Comparison of ENCODE assay signal across 17 mouse cellular contexts in genomic region chr11:75858975-75859374, GRCm38 (mm10).
DNase-seq lines count a peak whose midpoint lies in the region; ATAC-seq lines count a peak whose summit lies in the region.
"Had no signal": no experiment of that assay in that cellular context is flagged by ENCODE, and none has a peak within 500 bp of the region (broad histone marks: within the 10 kb centered on the region; RNA-seq: fewer than 3 reads in every experiment).

No protein-coding gene starts in this region.

- 83% methylated on average over 2 of the region's 2 CpGs for WGBS in forebrain, embryonic 10.5 days
- 23% methylated on average over 2 of the region's 2 CpGs for WGBS in forebrain, embryonic 16.5 days
- 32% methylated on average over 2 of the region's 2 CpGs for WGBS in neural tube, embryonic 14.5 days
- WGBS in hindbrain, embryonic 14.5 days = 37% methylated on average over 2 of the region's 2 CpGs
- 51% methylated on average over 2 of the region's 2 CpGs for WGBS in midbrain, embryonic 16.5 days

- ATAC-seq in forebrain, embryonic 16.5 days = no peak
- peak; percentile 41; the same call in 1 of the 2 replicates for ATAC-seq in neural tube, embryonic 14.5 days (ENCODE audit: low read depth)
- ATAC-seq in hindbrain, embryonic 14.5 days (ENCODE audit: low FRiP score) = 0 out of 2 replicates have a peak, but pooled peaks have one; percentile 38
- 0 out of 2 replicates have a peak, but pooled peaks have one; percentile 49 for ATAC-seq in midbrain, embryonic 16.5 days
- ATAC-seq: activated CD4-positive, CD25-positive, alpha-beta regulatory T cell, adult 4 months had no signal

- H3K4me1 ChIP-seq in forebrain, embryonic 10.5 days = peaks cover 20% of the 10 kb centered on the region
- peaks cover 13% of the 10 kb centered on the region for H3K4me1 ChIP-seq in forebrain, embryonic 16.5 days (replicated peaks; ENCODE audit: control insufficient read depth, insufficient read depth, low read length)
- H3K4me1 ChIP-seq in neural tube, embryonic 14.5 days (ENCODE audit: control insufficient read depth, insufficient read depth, low read length) = peaks cover 2% of the 10 kb centered on the region; the same call in 1 of the 2 replicates
- H3K4me1 ChIP-seq in hindbrain, embryonic 14.5 days (replicated peaks; ENCODE audit: control insufficient read depth, insufficient read depth, low read length) = peaks cover 28% of the 10 kb centered on the region
- peaks cover 14% of the 10 kb centered on the region; the same call in 1 of the 2 replicates for H3K4me1 ChIP-seq in midbrain, embryonic 16.5 days (ENCODE audit: control insufficient read depth, insufficient read depth, low read length)

- no peak overlapping the region for H3K9ac ChIP-seq in forebrain, embryonic 16.5 days (replicated peaks; ENCODE audit: low read depth, low read length)
- no peak overlapping the region for H3K9ac ChIP-seq in neural tube, embryonic 14.5 days (replicated peaks; ENCODE audit: low read depth, low read length)
- H3K9ac ChIP-seq in hindbrain, embryonic 14.5 days = no peak overlapping the region
- H3K9ac ChIP-seq in midbrain, embryonic 16.5 days (ENCODE audit: low read depth, low read length) = no peak overlapping the region
- H3K9ac ChIP-seq: embryonic facial prominence, embryonic 13.5 days; liver, embryonic 14.5 days; lung, embryonic 15.5 days had no signal

- H3K36me3 ChIP-seq in forebrain, embryonic 10.5 days (replicated peaks) = no peaks in the 10 kb centered on the region
- no peaks in the 10 kb centered on the region for H3K36me3 ChIP-seq in forebrain, embryonic 16.5 days (ENCODE audit: control insufficient read depth, insufficient read depth)
- H3K36me3 ChIP-seq in neural tube, embryonic 14.5 days (ENCODE audit: control insufficient read depth, insufficient read depth, low read length) = no peaks in the 10 kb centered on the region
- H3K36me3 ChIP-seq in hindbrain, embryonic 14.5 days (replicated peaks; ENCODE audit: control insufficient read depth, insufficient read depth) = no peaks in the 10 kb centered on the region
- no peaks in the 10 kb centered on the region for H3K36me3 ChIP-seq in midbrain, embryonic 16.5 days (ENCODE audit: control insufficient read depth, insufficient read depth, low read length)
- H3K36me3 ChIP-seq: embryonic facial prominence, embryonic 13.5 days; lung, embryonic 15.5 days had no signal

- 0 out of 2 replicates have a peak overlapping the region, but pooled peaks have one; percentile 0 for H3K27ac ChIP-seq in forebrain, embryonic 10.5 days
- no peak overlapping the region for H3K27ac ChIP-seq in forebrain, embryonic 16.5 days (ENCODE audit: low read length)
- H3K27ac ChIP-seq in neural tube, embryonic 14.5 days (ENCODE audit: low read depth, low read length) = peak overlapping the region; percentile 50; the same call in 1 of the 2 replicates
- H3K27ac ChIP-seq in hindbrain, embryonic 14.5 days = peak overlapping the region; percentile 51; the same call in 1 of the 2 replicates
- no peak overlapping the region; the same call in 1 of the 2 replicates for H3K27ac ChIP-seq in midbrain, embryonic 16.5 days (ENCODE audit: low read length)
- H3K27ac ChIP-seq: embryonic facial prominence, embryonic 13.5 days; kidney, postnatal 0 days; liver, embryonic 14.5 days had no signal

- H3K4me3 ChIP-seq in forebrain, embryonic 10.5 days = no peak overlapping the region
- no peak overlapping the region for H3K4me3 ChIP-seq in forebrain, embryonic 16.5 days (replicated peaks; ENCODE audit: low read length)
- H3K4me3 ChIP-seq in neural tube, embryonic 14.5 days (ENCODE audit: low read depth, low read length) = no peak overlapping the region
- no peak overlapping the region for H3K4me3 ChIP-seq in hindbrain, embryonic 14.5 days (replicated peaks; ENCODE audit: low read length)
- H3K4me3 ChIP-seq in midbrain, embryonic 16.5 days (ENCODE audit: low read depth, low read length) = no peak overlapping the region
- H3K4me3 ChIP-seq: embryonic facial prominence, embryonic 13.5 days; lung, embryonic 15.5 days had no signal

- no peak overlapping the region for H3K4me2 ChIP-seq in forebrain, embryonic 16.5 days (ENCODE audit: low read length)
- H3K4me2 ChIP-seq in neural tube, embryonic 14.5 days (ENCODE audit: low read depth, low read length) = no peak overlapping the region
- H3K4me2 ChIP-seq in hindbrain, embryonic 14.5 days (replicated peaks) = no peak overlapping the region
- no peak overlapping the region for H3K4me2 ChIP-seq in midbrain, embryonic 16.5 days (ENCODE audit: low read length)
- H3K4me2 ChIP-seq: embryonic facial prominence, embryonic 13.5 days; lung, embryonic 15.5 days had no signal

- DNase-seq in forebrain, embryonic 10.5 days (ENCODE audit: extremely low spot score, low spot score) = no peak
- DNase-seq in neural tube, embryonic 10.5 days (ENCODE audit: extremely low spot score, low spot score) = no peak
- DNase-seq in hindbrain, embryonic 14.5 days (ENCODE audit: low spot score) = no peak
- no peak for DNase-seq in adrenal gland, postnatal 36 days
- no peak for DNase-seq in right cerebral cortex, postnatal 36 days (ENCODE audit: low spot score in 2 of 2)
- DNase-seq: cerebellum, adult 11 months; cerebellum, postnatal 10 days; kidney, adult 11 months; lung, postnatal 4 days had no signal

- no peaks in the 10 kb centered on the region for H3K9me3 ChIP-seq in forebrain, embryonic 10.5 days
- no peaks in the 10 kb centered on the region for H3K9me3 ChIP-seq in forebrain, embryonic 16.5 days (ENCODE audit: control insufficient read depth, low read length)
- no peaks in the 10 kb centered on the region for H3K9me3 ChIP-seq in neural tube, embryonic 14.5 days (ENCODE audit: control insufficient read depth, low read length)
- H3K9me3 ChIP-seq in hindbrain, embryonic 14.5 days (ENCODE audit: control insufficient read depth, low read length) = no peaks in the 10 kb centered on the region
- H3K9me3 ChIP-seq in midbrain, embryonic 16.5 days (replicated peaks; ENCODE audit: control insufficient read depth, low read length, poor library complexity, severe bottlenecking) = no peaks in the 10 kb centered on the region
- H3K9me3 ChIP-seq: embryonic facial prominence, embryonic 13.5 days; lung, embryonic 15.5 days had no signal

- H3K27me3 ChIP-seq in forebrain, embryonic 10.5 days (ENCODE audit: poor library complexity, severe bottlenecking) = no peaks in the 10 kb centered on the region; the same call in 1 of the 2 replicates
- no peaks in the 10 kb centered on the region for H3K27me3 ChIP-seq in forebrain, embryonic 16.5 days (replicated peaks; ENCODE audit: control insufficient read depth, insufficient read depth, low read length)
- no peaks in the 10 kb centered on the region for H3K27me3 ChIP-seq in neural tube, embryonic 14.5 days (ENCODE audit: control insufficient read depth, insufficient read depth, low read length)
- no peaks in the 10 kb centered on the region for H3K27me3 ChIP-seq in hindbrain, embryonic 14.5 days (ENCODE audit: control insufficient read depth, insufficient read depth, low read length)
- no peaks in the 10 kb centered on the region for H3K27me3 ChIP-seq in midbrain, embryonic 16.5 days (ENCODE audit: control insufficient read depth, insufficient read depth, low read depth, low read length)
- H3K27me3 ChIP-seq: embryonic facial prominence, embryonic 13.5 days; lung, embryonic 15.5 days had no signal

Comparison
In these comparisons a context has a peak if more than half of its experiments do, and no peak if none do; other contexts are left out.
1. H3K27ac ChIP-seq: peak in forebrain, embryonic 10.5 days (single experiment), neural tube, embryonic 14.5 days (single experiment) and hindbrain, embryonic 14.5 days (single experiment); none in forebrain, embryonic 16.5 days (single experiment) and midbrain, embryonic 16.5 days (single experiment).